Mouse (Mus musculus) kidney, adult 2 months (tissue): ENCODE results near the gene Tmem256.

Experiments used
- CTCF ChIP-seq: fragments of 200-500 bp; conservative IDR thresholded peaks from 2 replicates; pipeline ENCODE4 v1.5.1; 2011; ENCODE audit warnings: low read depth, mild to moderate bottlenecking, control low read depth, low read length, moderate library complexity, mixed read lengths; ENCODE audit not compliant: insufficient read depth, insufficient read length
- POLR2A ChIP-seq: fragments of 200-500 bp; IDR thresholded peaks from one replicate; pipeline ENCODE4 v1.6.1; 2011; ENCODE audit warnings: low read depth, low read length, control low read depth

- no peak for TF ChIP-seq CTCF
- no peak for TF ChIP-seq POLR2A
Observed at GRCm38 (mm10) chr11:69848021-69848420, 9.7 kb downstream of the Tmem256 start.
